Mouse (Mus musculus) heart, postnatal 25 days (tissue): Measurements from ENCODE around the gene Tspear. TPM values are rescaled to one million over a fixed set of nuclear protein-coding genes. Genes with fewer than 3 reads are reported as not detected.

Experiments used
- DNase-seq: peaks from one replicate; pipeline ENCODE4 v3.0.0; 2022; ENCODE audit warnings: low spot score
- intact Hi-C: fragments of 180-260 bp; cut with DNase I; formaldehyde crosslinking; loops from one replicate; pipeline ENCODE4 v1.15.1; 2025
- total RNA-seq, 2 experiments: library from RNA; stranded (reverse); gene quantifications; 2 replicates each; pipeline ENCODE4 v1.2.3; 2021

The Tspear gene
- total RNA-seq, 2 experiments from 2014 or later, result not detected

DNA sequence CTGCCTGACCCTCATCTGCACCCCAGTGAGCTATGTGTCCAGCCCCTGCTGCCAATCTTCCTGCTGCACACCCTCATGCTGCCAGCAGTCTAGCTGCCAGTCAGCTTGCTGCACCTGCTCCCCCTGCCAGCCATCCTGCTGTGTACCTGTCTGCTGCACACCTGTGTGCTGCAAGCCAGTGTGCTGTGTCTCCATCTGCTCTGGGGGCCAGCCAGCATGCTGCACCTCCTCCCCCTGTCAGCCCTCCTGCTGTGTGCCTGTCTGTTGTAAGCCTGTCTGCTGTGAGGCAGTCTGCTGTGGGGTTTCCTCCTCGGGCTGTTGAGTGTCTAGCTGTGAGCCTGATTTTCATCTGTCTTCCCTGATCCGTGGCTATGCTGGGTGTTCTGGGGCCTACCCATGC is 160.6 kb downstream of the Tspear start:
- DNase-seq, result no peak
- intact Hi-C loops, result no loop called here

DNA sequence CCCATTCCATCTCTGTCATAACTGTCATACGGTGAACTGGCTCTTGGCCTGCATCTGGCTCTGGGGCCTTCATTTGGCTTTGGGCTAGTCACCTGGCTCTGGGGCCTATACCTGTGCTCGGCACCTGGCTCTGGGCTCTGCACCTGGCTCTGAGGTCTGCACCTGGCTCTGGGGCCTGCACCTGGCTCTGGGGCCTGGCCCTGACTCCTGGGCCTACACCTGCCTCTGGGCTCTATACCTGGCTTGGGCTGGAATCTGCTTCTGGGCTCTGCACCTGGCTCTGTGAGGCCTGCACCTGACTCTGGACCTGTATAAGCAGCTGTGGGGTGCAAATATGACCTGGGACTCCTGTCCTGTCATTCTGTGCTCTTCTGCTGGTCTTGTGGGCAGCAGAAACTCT is 161.2 kb downstream of the Tspear start:
- DNase-seq, result no peak
- intact Hi-C loops, result no loop called here

DNA sequence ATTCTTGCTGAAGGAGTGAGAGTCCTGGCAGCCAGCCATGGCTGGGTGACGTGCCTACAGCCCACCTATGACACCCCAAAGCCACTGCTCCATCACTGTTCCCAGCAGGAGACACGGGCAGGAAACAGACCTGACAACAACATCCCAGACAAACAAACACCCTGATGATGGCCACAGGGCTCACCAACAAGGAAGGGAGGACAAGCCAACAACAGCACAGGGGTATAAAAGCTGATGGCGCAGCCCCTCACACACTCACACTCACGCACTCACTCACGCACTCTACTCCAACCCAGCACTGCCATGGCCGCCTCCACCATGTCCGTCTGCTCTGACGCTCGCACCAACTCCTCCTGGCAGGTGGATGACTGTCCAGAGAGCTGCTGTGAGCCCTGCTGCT is 166.2 kb downstream of the Tspear start, which contains the start of gene Gm10318:
Gene Gm10318 (plus strand): TSS at position 301 of the 400 bp plus-strand sequence.
- intact Hi-C loops, result no loop called here
- no peak for DNase-seq

DNA sequence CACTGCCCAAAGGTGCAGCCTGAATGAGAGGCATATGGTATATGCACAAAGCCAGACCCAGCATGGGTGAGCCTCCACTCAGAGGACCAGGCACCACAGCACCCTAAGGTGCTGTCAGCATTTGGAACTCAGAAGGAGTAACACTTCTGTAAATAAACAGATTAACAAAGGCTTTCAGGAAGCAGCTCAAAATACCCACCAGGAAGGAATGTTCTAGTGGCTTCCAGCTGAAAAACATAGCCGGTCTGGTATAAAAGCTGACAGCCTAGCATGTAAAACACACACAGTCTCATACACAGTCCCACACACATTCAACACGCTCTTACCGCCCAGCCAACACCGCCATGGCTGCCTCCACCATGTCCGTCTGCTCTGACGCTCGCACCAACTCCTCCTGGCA is 175.3 kb downstream of the Tspear start, which contains the start of gene Gm3285:
Gene Gm3285 (plus strand): TSS at position 301 of the 400 bp plus-strand sequence.
- intact Hi-C loops, result no loop called here
- no peak for DNase-seq

DNA sequence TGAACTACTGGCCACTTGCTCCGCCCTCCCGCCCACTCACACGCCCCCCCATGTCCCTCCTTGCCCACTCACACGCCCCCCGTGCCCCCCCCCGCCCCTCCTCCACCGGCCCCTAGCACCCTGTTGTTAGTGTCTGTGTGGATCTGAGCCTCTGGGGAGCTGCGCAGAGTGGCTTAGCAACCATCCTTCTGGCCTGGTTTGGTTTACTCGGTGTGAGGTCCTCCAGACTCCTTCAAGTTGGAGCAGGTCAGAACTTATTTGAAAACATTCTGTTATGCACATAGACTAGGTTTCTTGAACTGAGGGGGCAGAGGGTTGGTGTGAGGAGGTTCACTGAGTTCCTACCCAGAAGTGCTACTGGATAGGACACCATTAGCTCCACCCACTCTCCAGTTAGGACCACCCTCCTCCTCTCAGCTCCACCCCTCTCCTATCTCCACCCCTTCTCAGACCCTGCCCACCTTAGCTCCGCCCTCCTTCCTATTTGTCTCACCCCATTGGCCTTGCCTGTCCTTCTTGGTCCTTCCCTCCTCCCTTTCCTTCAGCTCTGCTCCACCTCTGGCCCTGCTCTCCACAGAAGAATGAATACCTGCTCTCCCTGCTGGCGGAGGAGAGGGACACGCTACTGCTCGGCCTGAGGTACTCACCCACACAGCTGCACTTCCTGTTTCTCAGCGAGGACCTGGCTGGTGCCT is 177.8 kb downstream of the Tspear start:
- DNase-seq, result no peak
- intact Hi-C loops, result no loop called here

DNA sequence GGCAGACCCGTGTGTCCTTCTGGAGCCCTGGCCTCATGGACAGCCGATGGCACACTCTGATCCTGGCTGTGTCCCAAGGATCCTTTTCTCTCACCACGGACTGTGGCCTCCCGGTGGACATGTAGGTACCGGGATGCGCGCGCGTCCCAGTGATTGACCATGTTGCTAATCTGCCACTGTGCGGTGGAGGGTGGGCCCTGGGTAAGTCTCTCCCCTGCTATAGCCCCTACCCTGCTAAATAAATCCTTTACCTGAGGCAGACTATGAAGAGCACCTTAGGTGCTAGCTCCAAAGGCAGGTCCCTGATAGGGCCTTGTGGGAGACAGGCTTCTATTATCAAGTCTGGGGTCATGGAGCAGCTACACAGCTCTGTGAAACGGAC is 178.4 kb downstream of the Tspear start:
- intact Hi-C loops, result no loop called here
- no peak for DNase-seq

DNA sequence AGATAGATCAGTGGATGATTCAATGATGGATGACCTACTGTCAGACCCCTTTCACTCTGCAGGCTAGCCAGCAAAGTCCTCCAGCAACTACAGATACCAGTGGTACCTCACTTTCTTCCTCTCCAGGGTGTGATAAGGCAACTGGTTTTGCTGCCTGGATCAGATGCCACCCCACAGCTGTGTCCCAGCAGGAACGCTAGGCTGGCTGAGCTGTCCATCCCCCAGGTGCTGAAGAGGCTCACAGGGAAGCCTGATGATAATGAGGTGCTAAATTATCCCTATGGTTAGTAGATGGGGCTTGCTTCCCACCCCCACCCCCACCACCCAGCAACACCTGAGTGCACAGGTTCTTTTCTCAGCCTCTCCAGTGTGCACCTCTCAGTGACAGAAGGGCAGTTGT is 181.2 kb downstream of the Tspear start:
- intact Hi-C loops, result no loop called here
- DNase-seq, result no peak

DNA sequence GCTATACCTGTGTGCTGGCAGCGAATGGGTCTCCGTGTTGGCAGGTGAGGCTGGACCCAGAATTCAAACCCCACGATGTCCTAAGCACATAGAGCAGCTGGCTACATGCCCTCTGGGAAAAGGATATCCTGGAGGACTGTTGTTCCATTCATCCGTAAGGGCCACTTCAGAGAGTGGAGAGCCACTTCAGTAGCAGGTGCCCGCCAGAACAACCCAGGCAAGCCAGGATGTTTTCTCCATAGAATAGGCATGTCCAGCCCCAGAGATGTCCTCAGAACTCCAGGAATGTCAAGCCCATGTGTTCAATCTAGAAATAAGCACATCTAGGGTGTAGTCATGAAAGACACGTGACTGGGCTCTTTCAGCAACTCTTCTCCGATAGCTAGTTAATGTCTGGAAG is 183.3 kb downstream of the Tspear start:
- intact Hi-C loops, result no loop called here
- no peak for DNase-seq

DNA sequence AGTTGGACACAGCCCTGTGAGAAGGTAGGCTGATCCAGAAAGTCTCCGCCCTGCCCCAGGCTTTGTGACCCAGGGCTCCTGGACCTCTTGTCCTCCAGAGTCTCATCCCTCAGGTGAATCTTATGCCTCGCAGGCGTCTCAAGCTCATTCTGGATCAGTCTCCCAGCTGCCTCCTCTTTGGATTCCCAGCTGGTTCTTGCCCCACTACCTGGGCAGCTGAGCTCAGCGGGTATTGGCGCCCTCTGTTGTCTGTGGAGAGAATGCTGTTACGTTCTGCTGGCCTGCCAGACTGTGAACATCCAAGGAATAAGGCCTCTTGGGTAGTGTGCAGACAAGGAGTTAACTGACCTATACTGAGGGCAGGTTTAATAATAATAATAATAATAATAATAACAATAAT is 192.6 kb downstream of the Tspear start:
- intact Hi-C loops, result loop anchor here (1.0 to 5.0 kb wide), 2 partner anchors 172 to 252 kb away; partner anchors contain the start of gene Gm10272
- DNase-seq, result no peak

DNA sequence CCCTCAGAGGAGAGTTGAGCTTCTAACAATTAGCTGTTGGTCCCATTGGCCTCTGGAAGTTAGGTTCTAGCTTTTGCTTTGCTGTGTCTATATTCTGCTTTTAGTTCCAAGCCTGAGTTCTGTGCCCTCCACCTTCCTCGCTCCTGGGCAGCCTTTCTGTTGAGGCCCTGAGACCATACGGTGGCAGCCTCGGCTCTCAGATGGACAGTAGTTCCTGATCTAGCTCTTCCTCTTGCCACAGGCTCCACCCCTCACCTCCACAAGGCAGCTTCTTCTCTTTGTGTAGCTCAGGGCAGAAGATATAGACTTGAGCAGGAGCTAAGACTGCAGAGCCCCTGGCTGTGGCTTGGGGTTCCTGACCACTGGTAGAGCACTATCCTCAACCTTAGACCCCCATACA is 193.9 kb downstream of the Tspear start:
- no peak for DNase-seq
- intact Hi-C loops, result loop anchor here (2.0 to 5.0 kb wide), 2 partner anchors 154 to 363 kb away; partner anchors contain the start of genes Fam207a and Gm10100

DNA sequence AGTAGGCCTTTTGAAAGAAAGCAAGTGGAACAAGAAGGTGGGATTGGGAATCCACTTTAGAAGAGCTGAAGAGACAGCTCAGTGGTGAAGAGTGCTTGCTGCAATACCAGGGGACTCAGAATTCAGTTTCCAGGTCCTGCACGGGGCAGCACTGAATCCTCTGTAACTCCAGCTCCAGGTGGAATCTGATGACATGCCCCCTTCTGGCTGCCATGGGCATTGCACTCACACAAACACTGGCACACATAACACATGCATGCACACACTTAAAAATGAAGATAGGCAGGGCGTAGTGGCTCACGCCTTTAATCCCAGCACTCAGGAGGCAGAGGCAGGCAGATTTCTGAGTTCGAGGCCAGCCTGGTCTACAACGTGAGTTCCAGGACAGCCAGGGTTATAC is 196.2 kb downstream of the Tspear start:
- DNase-seq, result no peak
- intact Hi-C loops, result loop anchor here (5.0 kb wide), 1 partner anchor 365 kb away; the partner anchor contains the start of gene Fam207a

DNA sequence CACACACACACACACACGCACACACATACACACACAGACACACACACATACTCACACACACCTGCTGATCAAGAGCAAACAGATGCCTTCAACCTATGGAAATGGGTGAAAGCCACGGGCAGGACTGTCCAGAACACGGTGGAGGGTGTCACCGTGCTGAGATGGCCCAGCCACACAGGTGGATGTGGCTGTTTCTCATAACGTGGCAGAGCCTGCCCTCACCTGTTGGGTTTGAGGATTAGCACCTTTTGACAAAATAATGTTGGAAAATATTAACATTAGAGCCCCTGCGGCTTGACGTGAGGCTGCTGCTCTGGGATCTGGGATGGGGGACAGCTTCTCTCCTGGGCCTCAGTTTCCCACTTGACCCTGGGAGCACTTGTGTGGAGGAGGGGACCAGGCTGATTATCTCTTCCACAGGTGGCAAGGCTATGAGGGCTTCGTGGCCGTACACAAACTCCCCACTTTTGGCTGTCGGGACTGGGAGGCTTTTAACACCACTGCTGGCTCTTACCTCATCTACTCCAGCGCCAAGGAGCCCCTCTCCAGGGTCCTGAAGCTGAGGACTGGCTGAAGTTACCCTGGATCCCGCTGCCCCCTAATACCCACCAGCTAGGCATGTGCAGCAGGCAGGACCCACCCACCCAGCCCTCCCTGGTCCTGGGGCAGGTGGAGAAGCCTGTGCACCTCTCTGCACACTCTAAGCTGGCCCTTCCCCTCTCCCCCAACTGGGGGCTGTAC is 199.8 kb downstream of the Tspear start:
- intact Hi-C loops, result no loop called here
- DNase-seq, result no peak

DNA sequence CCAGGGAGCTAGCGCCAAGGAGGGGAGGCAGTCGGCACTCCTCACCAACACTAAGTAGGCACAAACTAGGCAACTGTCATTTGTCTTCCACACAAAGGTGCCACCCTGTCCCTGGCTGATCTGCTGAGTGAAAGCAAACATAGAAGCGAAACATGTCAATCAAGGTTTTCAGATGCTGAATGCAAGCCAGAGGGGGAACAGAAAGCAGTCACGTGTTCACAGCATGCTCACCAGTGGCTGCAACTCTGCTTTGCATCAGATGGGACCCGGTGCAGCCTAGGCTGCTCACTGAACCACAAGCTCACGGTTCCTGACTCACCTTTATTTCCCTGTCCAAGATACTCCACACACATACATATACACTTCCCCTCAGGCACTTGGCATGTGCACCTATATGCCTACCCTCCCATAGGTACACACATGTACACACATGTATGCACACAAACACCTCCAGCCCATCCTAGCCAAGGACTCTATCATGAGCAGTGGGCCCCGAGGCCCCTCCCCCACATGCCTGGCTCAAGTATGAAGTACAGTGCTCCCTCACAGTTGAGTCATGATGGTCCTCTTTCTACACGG is 204.7 kb downstream of the Tspear start:
- intact Hi-C loops, result no loop called here
- no peak for DNase-seq

DNA sequence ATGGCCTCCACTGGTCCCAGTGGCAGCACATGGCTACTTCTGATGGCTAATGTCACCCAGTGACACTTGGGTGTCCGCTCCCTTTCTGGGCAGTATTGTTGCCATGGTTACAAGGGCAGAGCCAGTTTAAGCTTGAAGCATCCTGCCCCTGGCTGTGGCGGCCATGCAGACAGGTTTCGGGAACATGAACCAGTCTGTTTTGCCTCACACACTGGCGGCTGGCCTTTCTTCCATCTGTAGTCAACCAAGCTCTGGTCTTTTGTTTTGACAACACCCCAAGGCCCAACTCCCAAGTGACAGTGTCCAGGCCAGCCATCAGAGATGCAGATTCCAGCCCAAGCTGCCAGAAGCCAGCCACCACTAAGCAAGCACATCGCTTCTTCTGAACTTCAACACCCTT is 209.2 kb downstream of the Tspear start:
- DNase-seq, result no peak

DNA sequence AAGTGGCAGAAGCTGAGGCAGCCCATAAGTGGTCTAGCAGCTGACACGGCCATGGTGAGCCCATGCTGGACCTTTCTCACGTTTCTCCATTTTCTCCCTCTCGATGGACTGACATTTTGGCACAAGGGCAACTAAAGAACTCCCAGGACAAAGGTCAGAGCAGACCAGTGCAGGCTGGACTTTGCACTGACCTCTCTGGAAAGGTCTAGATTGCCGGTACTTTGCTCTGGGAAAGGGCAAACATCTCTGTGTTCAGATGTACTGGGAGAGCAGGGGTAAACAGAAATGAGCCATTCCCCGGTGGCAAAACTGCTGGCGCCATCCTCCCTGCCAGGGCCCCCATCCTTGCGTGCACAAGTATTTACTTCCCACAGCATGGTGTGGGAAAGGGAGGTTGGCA is 213.8 kb downstream of the Tspear start:
- intact Hi-C loops, result no loop called here
- no peak for DNase-seq

More for the DNA sequence above, 209.2 kb downstream of the Tspear start:
- intact Hi-C loops, result no loop called here

DNA sequence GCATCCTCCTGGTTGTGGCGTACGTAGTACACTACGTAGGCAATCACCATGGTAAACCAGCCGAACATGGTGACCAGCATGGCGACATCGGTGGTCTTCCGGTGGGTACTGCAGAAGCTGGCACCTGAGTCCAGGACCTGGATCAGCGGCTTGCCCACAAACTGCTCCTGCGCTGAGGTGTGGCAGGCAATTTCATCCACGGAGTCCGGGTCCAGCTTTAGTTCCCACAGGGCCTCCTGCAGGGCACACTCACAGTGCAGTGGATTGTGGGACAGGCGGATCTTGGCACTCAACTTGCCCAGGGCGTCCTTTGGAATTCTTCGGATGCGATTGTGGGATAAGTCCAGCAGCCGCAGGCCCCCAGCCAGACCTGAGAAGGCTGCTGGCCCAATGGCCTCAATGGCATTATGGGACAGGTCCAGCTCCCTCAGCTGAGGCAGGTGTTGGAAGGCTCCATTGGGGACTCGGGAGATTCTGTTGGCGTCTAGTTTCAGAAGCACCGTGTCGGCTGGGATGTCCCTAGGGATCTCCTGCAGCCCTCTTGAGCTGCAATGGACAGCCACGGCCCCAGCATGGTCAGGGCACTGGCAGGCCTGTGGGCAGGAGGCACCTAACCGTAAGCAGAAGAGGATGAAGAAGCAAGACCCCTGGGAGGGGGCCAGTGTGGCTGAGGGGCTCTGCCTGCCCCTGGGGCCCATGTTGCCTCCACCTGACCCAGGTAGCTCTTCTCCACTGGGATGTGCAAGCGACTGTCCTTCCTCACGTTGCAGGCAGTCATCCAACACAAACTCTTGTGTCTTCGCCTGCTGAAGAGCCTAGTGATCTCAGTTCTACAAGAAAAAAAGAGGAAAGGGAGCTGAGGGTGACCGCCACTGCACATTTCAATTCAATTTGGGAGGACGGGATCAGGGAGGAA is 214.8 kb downstream of the Tspear start:
- DNase-seq, result no peak
- intact Hi-C loops, result no loop called here

DNA sequence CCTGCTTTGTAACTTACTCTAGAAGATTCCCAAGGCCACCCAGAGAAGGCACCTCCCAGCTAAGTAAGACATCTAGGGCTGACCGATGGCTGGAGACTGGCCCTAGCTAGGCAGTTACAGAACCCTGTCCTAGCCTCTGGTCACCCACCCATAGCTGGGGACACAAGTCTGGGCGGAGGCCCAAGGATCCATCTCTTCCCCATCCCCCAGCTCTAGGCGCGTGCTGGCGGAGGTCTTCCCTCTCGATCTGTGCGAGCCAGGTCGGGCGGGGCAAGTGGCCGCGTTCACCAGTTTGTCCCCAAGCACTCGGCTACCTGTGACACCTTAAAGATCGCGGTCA is 215.5 kb downstream of the Tspear start:
- intact Hi-C loops, result no loop called here
- no peak for DNase-seq

DNA sequence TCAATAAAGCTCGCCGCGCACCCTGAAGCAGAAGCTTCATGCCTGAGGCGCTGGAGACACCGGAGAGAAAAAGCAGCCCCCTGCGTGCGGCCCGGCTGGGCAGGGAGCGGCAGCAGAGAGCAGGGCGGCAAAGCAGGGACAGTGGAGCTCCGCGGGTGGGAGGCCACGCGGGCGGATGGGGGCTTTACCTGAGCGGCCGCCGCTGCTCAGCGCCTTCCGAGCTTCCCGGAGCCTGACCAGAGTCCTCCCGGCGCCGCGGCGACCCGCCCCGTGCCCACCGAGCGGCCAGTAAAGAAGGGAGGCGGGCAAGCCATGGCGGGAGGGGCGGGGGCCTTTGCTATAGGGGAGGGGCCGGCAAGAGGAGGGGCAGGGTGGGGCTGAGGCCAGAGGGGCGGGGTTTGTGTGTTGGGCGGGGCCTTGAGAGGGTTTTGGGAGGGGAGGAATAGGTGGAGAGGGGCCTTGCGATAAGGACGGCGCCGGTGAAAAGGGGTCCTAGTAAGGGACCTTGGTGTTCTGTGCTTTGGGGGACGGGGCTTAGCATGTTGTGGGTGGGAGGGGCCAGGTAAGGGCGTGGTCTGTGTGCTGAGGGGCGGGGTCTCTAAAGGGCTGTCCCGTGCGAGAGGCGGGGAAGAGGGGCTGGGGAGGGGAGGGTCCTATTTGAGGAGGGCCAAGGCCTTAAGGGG is 216.0 kb downstream of the Tspear start, which contains the start of gene Lrrc3:
Gene Lrrc3 (minus strand): TSS at position 326 of the 683 bp plus-strand sequence.
- DNase-seq, result no peak
- intact Hi-C loops, result no loop called here
